Mouse (Mus musculus): ENCODE results near the gene Ralgapb. TPM values are rescaled to one million over a fixed set of nuclear protein-coding genes. Genes with fewer than 3 reads are reported as not detected.

Gene Ralgapb
- total and polyA plus RNA-seq, 3 experiments, result 21.4 to 70.7 (median 68.4) TPM

- no peak for DNase-seq
These were observed 6.7 kb upstream of the Ralgapb start for GRCm38 (mm10) chr2:158402915-158403314.

- DNase-seq, result no peak
These were observed 552 bp upstream of the Ralgapb start for GRCm38 (mm10) chr2:158408997-158409594.

DNA sequence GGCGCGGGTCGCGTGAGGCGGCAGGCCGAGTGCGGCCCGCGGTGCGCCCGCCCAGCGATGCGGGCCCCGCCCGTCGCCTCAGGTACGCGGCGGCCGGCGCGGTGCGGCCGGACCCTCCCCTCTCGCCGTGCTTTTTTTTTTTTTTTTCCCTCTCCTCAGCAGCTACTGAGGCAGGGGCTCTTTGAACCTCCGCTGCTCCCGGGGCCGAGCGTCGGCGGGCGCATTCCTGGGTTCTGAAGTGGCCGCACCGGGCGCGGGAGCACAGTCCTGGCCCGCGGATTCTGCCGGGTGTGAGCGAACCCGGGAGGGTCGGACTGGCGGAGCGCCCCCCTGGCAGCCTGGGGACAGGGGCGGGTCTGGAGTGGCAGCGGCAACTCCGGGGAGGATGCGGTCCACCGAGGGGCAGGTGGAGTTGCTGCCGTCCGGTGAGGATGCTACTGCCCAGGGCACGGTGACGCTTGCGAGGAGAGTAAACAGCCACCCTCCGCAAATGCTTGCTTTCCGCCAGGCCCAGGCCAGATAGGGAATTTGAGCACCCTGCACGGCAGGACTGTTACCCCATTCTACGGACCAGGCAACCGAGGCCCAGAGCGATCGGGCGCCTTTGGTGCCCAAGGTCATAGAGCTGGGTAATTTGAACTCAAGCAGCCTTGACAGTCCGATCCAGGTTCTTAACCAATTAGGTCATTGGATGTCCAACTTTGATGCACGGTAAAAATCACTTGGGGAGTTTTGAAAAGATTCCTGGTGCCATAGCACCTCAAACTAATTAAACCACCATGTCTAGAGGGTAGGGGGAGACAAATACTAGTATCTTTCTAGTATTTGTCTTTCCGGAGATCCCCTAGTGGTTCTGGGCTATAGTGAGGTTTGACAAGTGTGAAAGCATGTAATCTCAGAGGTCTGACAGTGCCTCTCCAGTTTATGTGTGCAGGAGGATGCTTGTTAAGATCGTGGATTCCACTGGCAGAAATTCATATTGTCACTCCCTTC is 670 bp downstream of the Ralgapb start:
- DNase-seq, result peak; percentile 66

DNA sequence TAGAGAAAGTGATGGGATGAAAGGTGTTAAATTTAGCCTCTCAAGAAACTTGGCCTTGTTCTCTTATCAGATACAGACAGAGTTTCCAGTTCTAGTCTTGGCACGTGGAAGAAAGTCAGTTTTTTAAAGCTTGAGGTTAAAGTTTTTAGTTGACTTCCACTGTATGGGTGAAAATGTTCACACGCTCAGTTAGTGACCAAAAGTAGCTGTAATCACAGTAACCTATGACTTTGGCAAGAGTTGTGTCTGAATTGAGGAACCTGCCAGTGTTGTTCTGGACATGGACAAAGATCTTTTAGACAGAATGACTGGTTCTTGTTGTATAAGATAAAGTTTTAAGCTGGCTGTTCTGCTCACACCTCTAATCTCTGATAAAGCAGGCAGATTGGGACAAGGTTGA is 3.6 kb downstream of the Ralgapb start:
- DNase-seq, result no peak

- DNase-seq, result no peak
These were observed 6.2 kb downstream of the Ralgapb start for GRCm38 (mm10) chr2:158415826-158416225.

DNA sequence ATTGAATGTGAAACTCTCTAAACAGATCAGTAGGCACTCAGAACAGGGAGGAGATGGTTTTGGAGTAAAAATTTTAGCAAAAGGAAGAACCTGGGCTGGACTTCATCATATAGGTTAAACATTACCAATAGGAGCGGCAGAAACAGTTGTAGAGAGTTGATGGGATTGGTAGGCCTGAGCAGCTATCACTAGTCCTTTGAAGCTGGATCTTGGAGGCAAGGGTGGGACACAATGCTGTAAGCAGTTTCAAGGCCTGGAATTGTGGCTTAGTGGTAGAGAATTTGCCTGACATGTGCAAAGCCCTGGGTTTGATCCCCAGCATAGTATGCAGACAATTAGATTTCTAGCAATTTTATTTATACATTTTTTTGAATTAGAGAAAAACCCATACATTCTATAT is 9.0 kb downstream of the Ralgapb start:
- DNase-seq, result no peak

- DNase-seq, result no peak
These were observed 36.2 kb downstream of the Ralgapb start for GRCm38 (mm10) chr2:158445814-158446213.

DNA sequence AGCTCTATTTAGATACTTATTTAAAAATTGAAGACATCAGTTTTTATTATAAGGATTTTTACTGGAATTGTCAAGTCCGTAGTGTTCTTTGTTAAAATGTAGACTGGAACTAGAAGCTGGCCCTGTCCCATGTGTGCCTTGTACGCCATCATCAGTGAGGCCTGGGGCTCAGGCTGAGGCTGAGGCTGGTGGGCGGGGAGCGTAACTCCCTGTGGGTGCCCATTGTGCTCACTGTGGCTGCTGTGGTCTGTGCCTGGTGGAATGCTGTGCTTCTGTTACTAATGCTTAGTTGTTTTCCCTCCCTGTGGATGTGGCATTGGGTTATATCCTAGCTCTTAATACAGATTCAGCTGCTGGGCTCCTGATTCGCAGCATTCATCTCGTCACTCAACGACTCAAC is 40.2 kb downstream of the Ralgapb start:
- DNase-seq, result no peak

DNA sequence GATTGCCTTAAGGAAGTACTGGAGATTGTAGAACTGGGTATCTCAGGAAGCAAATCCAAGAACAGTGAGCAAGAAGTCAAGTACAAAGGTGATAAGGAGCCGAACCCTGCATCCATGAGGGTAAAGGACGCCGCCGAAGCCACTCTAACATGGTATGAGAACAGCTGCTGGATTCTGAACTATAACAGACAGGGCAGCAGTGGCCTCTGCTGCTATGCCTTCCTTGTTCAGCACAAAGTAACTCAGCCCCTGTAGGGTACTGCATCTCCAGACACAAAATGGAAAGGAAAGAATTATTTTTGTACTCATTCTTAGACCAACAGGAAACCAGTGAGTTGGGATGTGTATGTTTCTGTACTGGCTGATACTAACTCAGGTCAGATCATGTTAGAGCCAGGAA is 46.8 kb downstream of the Ralgapb start:
- no peak for DNase-seq

- DNase-seq, result no peak
These were observed 48.0 kb downstream of the Ralgapb start for GRCm38 (mm10) chr2:158457610-158458009.

DNA sequence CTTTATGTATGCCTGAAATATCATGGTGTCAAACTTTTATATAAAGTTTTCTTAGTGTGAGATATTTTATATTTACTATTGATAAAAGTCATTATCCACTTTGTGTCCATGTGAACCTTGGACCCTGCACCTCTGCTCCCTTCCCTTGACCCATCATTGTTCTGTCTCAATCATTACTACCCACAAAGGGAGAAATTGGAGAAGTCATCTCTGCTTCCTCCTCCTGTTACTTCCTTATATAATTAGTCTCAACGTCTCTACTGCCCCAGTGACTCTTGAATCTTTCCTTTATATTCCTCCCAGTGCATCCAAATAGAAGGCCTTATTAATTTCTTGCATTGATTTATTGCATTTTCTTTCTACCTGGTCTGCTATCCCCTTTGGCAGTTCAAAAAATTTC is 52.8 kb downstream of the Ralgapb start:
- DNase-seq, result no peak

GRCm38 (mm10) chr2:158474159-158474558 is 64.5 kb downstream of the Ralgapb start:
- no peak for DNase-seq

DNA sequence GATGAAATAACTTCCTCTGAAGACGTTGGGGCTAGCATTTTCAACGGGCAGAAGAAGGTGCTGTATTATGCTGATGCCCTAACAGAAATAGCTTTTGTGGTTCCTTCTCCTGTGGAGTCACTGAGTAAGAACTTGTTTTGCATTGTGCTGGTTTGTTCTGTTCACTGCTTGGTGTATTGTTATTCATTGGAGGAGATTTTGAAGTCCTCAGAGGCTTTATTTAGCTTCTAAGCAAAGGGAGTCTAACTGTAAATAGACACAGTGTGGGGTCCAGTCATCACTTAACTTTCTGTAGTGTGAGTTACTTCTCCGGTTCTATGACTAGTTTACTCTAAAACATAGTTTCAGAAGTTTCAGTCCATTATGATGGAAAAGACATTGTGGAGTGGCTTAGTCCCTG is 68.0 kb downstream of the Ralgapb start:
- no peak for DNase-seq

GRCm38 (mm10) chr2:158498457-158498856 is 88.8 kb downstream of the Ralgapb start:
- DNase-seq, result no peak

DNA sequence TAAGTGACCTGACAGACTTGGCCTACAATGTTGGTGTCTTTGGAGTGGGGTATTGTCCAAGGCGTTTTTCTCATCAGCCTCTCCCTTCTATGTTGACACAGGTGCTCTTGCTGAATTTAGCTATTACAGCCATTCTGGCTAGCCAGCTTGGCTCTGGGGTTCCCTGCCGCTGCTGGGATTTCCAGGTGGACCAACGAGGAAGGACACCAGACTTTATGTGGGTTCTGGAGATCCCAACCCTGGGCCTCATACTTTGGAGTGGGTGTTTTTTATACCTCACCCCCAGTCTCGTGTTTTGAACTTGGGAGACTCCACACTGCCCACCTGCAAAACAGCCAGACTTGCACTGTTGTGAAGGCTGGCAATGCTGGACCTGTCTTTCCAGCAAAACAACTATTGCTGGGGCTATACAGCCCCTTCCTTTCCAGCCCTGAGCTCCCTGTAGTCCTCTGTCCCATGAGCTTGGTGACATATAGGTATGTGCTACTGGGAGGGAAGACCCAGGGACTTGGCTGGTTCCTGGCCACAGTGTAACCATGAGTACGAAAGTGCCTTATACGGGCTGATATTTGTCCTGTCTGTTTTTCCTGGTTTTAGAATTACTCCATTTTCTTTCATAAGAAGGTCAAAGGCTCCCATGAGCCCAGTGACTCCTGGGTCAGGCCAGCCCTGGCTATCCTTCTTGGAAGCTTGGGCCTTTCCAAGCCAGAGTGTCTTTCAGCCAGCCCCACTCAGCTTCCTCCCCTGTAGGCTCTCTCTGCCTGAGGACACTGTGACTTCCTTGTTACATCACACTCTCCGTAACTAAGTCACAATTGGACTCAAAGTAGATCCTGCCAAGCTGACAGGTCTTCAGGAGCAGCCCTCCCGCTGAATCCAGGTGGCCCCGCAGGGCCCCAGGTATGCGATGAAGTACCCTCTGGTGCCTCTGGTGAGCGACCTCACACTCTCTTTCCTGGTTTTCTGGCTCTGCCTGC is 92.5 kb downstream of the Ralgapb start, which contains the start of gene Adig:
Adig (plus strand) TSS at position 777 of the 977 bp plus-strand sequence.
- peak; percentile 30 for DNase-seq

DNA sequence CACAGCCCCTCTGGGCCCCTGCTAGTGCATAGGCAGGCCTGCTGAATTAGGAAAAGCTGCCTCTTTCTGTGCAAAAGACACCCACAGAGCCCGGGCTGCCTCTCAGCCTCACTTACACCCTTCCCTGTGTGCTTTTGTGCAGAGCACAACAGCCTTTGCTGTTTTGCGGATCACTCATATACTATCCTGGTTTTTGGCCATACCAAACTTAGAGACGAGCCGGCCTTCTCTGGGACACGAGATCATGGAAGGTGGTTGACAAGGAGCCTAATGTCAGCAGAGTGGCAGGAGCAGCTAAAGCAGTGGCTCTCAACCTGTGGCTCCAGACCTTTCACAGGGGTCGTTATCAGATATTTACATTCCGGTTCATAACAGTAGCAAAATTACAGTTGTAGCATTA is 93.6 kb downstream of the Ralgapb start:
- no peak for DNase-seq

DNA sequence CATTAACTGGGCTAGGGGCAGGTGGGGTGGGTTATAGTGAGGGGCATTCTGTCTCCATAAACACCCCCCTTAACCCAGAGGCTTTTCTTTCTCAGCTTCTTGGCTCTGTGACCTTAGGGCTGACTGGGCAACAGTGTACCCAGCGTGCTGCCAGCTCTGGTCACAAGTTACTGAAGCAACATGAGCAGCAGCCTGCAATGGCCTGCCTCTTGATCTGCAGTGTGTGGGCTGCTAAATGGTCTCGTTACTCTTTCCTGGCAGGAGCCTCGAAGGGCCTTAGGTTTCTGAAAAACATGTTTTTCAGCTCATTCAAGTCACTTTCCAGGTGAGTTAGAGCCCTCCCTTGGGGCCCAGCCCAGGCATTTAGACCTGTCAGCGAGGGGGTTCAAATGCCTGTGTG is 94.0 kb downstream of the Ralgapb start:
- DNase-seq, result no peak

GRCm38 (mm10) chr2:158506475-158506874 is 96.8 kb downstream of the Ralgapb start:
- DNase-seq, result no peak

GRCm38 (mm10) chr2:158507046-158507445 is 97.4 kb downstream of the Ralgapb start:
- DNase-seq, result no peak

GRCm38 (mm10) chr2:158510665-158511064 is 101.0 kb downstream of the Ralgapb start:
- peak; percentile 86 for DNase-seq

DNA sequence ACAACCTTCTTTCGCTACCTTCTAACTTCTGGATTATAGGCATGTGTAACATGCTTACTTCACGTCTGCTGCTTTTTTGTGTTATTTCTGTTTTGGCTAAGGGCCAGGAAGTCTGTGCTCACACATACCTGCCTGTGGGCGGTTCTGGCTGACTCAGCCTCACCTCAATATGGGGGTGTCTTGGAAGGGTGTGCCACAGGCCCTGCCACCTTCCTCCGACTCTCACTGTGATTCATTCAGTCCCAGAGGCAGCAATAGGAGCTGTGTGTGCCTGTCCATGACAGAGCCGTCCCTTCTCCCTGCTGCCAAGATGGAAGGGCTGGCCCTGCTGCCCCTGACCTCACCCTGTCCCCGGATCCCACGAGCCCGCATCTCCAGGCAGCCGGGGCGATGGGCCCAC is 102.9 kb downstream of the Ralgapb start, which contains the start of gene Arhgap40:
Arhgap40 (plus strand) TSS at position 269 of the 400 bp plus-strand sequence.
- no peak for DNase-seq

DNA sequence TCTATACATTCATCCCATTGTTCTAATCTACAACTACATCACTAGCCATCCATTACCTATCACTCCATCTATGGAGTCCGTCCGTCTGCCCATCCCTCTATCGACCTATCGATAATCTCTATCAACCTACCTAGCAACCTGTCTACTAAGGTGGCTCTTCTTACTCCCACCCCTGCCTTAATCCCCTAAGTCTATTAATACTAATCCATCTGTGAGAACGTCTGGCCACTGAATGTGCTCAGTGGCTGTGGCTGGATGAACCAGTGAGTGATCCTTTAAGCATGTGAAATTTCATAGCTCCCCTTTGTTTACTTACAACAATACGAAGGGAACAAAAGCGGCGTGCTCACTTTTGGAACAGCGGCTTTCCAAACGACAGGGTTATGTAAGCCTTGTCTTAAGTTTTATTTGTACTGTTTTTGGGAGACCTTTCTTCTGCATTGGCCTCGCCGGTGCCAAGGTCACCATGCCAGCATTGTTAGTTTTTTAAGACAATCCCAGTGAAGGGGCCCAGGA is 104.2 kb downstream of the Ralgapb start:
- DNase-seq, result no peak
